Mouse (Mus musculus): ENCODE data around the gene Rps19.
A peak's percentile ranks its signal among the peaks of the same experiment; 100 is the strongest.
"Not testable (repeated sequence)": the region's sequence is repeated elsewhere in the genome, so short reads cannot be mapped to it uniquely, and the experiment has no call there.

Gene Rps19

GRCm38 (mm10) chr7:24869532-24870165, 14.5 kb upstream of the Rps19 start, which contains the start of the genes Lypd4 and Dmrtc2:
Lypd4 (minus strand) TSS chr7:24869941.
Dmrtc2 (plus strand) TSS chr7:24870057.
- no peak for DNase-seq (ENCODE audit: low spot score in 2 of 2)

- no peak for DNase-seq (ENCODE audit: low spot score in 2 of 2)
These were observed 6.6 kb upstream of the Rps19 start for GRCm38 (mm10) chr7:24877588-24877987.

DNA sequence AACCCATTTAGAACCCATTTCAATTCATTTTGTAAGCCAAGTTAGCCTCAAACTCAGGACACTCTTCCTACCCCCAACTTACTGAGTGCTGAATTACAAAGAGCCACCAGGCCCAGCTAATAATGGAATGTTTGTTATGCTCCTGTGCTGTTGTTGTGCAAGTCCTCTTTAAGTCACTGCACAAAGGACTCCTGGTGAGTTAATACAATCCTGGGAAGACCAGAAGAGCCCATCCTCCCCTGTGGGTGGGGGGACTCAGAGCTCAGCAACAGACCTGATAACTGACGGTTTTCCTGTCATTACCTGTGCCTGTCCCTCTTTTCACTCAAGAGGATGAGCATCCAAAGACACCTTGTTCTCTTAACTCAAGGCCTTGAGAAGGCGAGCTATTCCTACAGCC, 4.6 kb upstream of the Rps19 start:
- no peak for DNase-seq (ENCODE audit: low spot score in 2 of 2)

- DNase-seq (ENCODE audit: low spot score in 2 of 2), result no peak
These were observed 1.6 kb upstream of the Rps19 start for GRCm38 (mm10) chr7:24882416-24883199.

DNA sequence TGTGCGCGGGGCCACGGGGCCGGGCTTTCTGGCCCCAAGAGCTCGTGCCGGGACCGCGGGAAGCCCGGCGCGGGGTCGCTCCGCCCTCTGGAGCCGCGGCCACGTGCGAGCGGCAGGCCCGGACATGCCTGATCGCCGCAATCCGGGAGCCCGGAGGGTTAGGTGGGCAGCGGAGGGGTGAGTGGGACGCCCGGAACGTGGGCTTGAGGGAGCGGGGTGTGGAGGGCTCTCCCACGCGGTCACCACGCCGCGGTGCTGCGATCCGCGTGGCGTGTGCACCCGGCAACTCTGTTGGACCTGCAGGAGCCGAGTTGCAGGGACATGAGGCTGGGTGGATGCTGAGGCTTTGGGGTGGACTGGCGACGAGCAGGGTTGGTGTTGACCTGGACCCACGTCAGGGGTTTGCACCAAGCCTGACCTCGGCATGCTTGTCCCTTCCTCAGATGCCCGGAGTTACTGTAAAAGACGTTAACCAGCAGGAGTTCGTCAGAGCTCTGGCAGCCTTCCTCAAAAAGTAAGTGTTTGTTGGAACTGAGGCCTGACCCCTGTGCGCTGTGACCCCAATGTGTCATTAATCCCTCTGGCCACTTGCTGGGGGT, 621 bp downstream of the Rps19 start:
- DNase-seq (ENCODE audit: low spot score in 2 of 2), result peak in 1 of 2 experiments; percentile 72

DNA sequence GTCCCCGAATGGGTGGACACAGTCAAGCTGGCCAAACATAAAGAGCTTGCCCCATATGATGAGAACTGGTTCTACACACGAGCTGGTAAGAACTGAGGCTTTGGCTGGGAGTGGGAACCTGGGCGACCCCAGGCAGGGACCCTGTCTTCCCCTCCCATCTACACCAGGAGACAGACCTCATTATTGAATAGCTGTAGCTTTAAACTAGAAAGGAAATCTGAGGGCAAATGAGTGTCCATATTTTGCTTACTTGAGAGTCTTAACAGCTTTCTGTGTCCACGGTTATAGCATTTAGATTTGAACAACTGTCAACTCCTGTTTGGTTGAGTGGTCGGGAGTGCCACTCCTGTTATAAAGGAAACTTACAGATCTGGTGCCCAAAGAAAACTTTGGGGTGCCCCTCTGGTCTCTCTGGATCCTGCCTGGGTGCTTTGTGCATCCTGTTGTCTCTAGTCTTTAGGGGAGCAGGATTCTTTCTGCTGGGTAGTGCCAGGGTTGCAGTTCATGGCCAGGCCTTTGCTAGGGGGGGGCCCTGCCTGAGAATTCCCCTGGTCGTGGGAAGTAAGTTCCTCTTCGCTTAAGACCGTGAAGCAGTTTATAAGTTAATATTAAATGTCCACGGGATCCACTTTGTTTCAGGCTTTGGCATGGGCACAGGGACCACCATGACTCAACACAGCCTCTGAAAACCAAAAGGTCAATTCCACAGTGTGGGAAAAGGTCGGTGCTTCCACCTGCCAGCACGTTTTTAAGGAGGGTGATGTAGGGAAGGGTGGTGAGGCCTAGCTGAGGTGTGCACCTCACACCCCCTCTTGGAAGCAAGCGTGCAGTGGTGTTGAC, 1.5 kb downstream of the Rps19 start:
- DNase-seq (ENCODE audit: low spot score in 2 of 2), result no peak

DNA sequence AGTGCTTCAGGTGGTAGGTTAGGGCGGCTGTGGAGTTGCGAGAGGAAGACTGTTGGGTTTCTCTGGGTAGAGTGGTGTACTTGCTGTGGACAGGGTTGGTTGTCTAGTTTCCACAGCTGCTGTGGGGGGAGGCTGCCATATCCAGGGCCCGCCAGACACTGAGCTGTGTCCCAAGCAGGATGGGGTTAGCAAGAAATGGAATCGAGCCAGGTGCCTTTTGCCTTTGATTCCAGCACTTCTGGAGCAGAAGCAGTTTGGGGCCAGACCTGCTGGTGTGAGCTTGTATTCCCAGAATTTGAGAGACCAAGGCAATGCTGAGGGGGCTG, 2.1 kb downstream of the Rps19 start:
- peak in 1 of 2 experiments; percentile 55 for DNase-seq (ENCODE audit: low spot score in 2 of 2)

DNA sequence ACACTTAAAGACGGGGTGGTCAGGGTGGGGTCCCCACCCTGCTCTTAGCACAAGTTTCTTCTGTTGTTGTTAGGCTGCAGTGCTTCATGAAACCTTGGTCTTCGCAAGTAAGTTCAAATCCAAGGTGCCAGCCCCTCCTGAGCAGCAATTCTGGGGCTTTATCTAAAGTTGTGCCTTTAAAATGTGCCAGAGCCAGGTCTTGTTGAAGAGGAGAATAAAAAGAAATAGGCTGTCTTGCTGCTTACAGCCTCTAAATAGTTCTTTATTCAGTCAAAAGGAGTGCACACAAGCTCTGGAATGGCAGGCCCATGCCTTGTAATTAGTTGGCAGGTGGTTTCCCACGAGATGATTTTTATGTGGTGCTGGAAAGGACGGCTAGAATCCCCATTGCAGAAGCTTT, 2.9 kb downstream of the Rps19 start:
- peak in 1 of 2 experiments; percentile 21 for DNase-seq (ENCODE audit: low spot score in 2 of 2)

DNA sequence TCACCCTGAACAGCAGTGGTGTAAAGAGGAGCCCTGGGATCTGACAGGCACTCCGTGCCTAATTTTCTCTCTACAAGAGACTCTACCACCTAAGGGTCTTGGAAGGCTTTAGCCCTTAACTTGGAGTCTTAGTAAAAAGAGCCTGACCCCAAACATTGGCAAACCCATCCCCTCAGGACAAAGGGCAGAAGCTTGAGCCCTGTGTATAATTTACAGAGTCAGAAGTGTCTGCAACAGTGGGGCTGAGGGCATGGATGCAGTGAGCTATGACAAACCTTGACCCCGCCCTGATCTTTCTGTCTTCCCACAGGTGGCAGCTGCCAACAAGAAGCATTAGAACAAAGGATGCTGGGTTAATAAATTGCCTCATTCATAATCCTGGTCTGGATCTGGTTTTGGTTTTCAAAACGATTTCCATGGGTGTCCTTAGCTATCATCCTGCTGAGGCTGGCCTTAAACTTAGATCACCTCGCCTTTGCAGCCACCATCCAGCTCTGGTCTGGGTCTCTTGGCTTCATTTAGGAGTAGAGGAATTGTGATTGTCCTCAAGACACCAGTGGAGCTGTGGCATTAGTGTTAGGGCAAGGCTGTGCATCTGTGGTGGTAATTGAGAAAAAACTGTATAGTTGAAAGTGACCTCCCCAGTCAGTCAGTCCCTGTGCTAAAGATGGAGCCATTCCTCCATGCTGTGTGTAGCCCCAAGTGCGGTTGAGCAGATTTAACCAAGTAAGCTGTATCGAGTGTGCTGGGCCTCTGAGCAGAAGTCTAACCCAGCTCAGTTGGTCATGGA, 5.5 kb downstream of the Rps19 start:
- DNase-seq (ENCODE audit: low spot score in 2 of 2), result no peak

- peak; percentile 79 to 82 for DNase-seq (ENCODE audit: low spot score in 2 of 2)
These were observed 6.4 kb downstream of the Rps19 start for GRCm38 (mm10) chr7:24890281-24891216.

DNA sequence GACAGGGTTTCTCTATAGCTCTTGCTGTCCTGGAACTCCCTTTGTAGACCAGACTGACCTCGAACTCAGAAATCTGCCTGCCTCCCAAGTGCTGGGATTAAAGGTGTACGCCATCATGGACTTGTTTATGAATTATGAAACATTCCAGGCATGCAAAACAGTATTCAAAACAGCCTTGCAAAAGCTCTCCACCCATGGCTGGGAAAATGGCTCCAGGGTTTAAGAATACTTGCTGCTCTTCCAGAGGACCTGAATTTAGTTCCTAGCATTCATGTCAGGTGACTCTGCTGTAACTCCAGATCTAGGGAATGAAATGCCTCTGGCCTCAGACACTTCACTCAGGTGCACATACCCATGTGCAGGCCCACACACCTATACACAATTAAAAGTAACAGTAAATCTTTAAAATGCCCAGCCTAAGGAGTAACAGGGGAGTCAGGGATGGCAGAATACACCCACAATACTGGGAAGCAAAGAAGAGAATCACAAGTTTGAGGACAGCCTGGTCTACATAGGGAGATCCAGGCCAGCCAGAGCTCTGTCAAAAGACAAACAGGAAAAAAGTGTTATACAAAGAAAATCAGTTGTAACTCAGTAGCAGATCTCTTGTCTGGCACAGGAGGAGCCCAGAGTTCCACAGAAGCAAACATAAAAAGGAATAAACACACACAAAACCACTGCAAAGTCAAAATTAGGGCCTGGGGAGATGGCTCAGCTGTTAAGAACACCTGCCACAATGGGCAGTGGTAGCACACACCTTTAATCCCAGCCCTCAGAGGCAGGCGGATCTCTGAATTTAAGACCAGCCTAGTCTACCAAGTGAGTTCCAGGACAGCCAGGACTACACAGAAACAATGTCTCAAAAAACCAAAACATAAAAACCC, 7.3 kb downstream of the Rps19 start:
- no peak for DNase-seq (ENCODE audit: low spot score in 2 of 2)

DNA sequence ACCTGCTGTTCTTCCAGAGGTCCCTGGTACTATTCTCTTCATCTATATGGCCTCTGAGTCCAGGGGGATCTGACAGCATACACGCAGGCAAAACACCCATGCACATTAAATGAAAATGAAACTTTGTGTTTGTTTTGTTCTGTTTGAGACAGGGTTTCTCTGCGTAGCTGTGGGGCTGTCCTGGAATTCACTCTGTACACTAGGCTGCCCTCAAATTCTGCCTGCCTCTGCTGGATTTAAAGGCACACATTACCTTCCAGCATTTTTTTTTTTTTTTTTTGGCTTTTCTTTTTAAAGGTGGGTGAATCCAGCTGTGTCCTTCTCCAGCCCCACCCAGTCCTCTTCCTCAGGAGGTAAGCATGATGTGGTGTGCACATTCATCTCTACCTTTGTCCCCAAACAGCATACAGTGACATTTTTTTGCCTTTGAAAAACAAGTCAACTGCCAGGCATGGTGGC, 8.0 kb downstream of the Rps19 start:
- no peak for DNase-seq (ENCODE audit: low spot score in 2 of 2)

- not testable (repeated sequence) for DNase-seq (ENCODE audit: low spot score in 2 of 2)
These were observed 11.6 kb downstream of the Rps19 start for GRCm38 (mm10) chr7:24895749-24896148.

GRCm38 (mm10) chr7:24896269-24896668, 12.1 kb downstream of the Rps19 start:
- no peak for DNase-seq (ENCODE audit: low spot score in 2 of 2)

- no peak for DNase-seq (ENCODE audit: low spot score in 2 of 2)
These were observed 13.1 kb downstream of the Rps19 start, which contains the start of gene Cd79a for GRCm38 (mm10) chr7:24897224-24897623. Cd79a (plus strand) TSS chr7:24897381.

GRCm38 (mm10) chr7:24897959-24898358, 13.8 kb downstream of the Rps19 start:
- no peak for DNase-seq (ENCODE audit: low spot score in 2 of 2)

- no peak for DNase-seq (ENCODE audit: low spot score in 2 of 2)
These were observed 16.9 kb downstream of the Rps19 start for GRCm38 (mm10) chr7:24901114-24901513.

DNA sequence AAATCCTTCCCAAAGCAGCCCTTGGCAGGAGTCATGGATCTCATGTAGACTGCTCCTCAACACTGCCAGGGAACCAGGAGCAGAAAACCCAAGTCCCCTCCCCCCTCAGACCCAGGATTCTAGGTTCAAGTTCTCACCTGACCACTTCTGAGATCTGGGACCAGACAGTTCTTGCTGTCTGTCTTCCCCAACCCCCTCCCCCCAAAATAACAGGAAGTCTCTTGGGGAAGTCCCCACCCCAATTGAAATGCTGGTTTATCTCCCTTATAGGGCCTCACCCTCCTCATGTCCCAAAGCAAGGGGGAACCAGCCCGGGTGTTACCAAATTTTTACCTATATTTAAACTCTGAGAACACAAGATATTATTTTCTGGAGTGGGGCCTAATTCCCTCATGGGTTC, 17.7 kb downstream of the Rps19 start:
- no peak for DNase-seq (ENCODE audit: low spot score in 2 of 2)

- no peak for DNase-seq (ENCODE audit: low spot score in 2 of 2)
These were observed 18.1 kb downstream of the Rps19 start for GRCm38 (mm10) chr7:24902264-24902629.

Data from right cerebral cortex, postnatal 10 days (tissue).